Mouse (Mus musculus): ENCODE measurements around the gene Shoc2. TPM values are rescaled to one million over a fixed set of nuclear protein-coding genes. Genes with fewer than 3 reads are reported as not detected.

The Shoc2 gene
- polyA plus RNA-seq, 1 experiment from 2014 or later = 35.8 TPM

DNA sequence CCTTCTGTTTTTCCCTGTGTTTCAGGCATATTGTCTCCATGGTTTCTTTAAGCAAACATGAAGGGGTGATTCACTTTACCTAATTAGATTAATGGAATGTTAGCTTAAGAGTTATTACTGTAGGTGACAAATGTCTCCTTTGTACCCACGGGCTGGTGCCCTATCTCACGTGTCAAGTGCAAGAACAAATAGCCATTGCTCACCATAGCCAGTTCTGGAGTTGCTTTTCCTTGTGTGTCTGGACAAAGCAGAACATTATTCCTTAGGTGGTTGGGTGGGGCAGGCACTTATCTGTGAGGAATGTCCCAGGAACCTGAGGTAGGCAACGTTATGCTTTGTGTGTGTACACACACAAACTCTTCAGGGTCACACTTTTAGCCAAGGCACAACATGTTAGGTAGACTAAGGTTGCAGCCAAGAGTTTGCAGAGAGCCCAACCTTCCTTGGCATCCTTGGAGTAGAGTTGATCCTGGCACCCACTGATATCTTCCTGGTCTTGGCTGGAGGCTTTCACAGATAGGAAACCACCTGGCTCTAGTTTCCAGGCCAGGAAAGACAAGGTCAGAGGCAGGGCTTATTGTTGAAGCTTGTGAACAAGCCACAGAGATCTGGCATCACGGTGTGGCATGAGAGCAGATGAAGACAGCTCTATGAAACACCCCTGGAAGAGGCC, 96.4 kb downstream of the Shoc2 start:
- Histone ChIP-seq H3K27ac (ENCODE audit: low read length) (no peak overlapping the region), H3K36me3 (ENCODE audit: control insufficient read depth, insufficient read depth, low read length) (no peaks in the 10 kb centered on the region), H3K9ac (ENCODE audit: low read depth, low read length) (no peak overlapping the region), H3K4me1 (ENCODE audit: control insufficient read depth, insufficient read depth, low read length) (peaks cover 4% of the 10 kb centered on the region; the same call in 1 of the 2 replicates), H3K4me2 (ENCODE audit: low read depth, low read length) (no peak overlapping the region), H3K9me3 (ENCODE audit: control insufficient read depth, low read length) (no peaks in the 10 kb centered on the region), H3K27me3 (replicated peaks; ENCODE audit: control insufficient read depth, insufficient read depth, low read length) (no peaks in the 10 kb centered on the region), H3K4me3 (ENCODE audit: low read length) (no peak overlapping the region)
- WGBS = 30% methylated on average over 4 of the region's 4 CpGs
- ATAC-seq = 0 out of 2 replicates have a peak, but pooled peaks have one; percentile 17

DNA sequence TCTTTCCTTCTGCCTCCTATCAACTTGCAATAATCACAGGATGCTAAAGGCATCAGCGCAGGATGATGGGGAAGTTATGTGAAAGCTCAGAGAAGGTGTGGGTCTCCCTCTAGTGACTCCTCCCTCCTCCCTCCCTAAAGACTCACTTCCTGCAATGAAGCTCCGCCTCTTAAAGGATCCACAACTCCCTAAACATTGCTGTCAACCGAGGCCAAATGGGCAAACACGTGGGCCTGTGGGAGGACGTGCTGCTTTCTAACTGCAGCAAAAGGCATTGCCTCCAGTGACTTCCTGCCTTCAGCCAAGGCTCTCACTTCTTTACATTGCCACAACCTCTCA, 96.9 kb downstream of the Shoc2 start:
- no peak for ATAC-seq
- H3K4me1 ChIP-seq (ENCODE audit: control insufficient read depth, insufficient read depth, low read length) = peaks cover 8% of the 10 kb centered on the region; the same call in 1 of the 2 replicates
- no peak overlapping the region for H3K9ac ChIP-seq (ENCODE audit: low read depth, low read length)
- H3K27ac ChIP-seq (ENCODE audit: low read length) = no peak overlapping the region
- no peaks in the 10 kb centered on the region for H3K9me3 ChIP-seq (ENCODE audit: control insufficient read depth, low read length)
- no peak overlapping the region for H3K4me3 ChIP-seq (ENCODE audit: low read length)
- 32% methylated on average over 5 of the region's 5 CpGs for WGBS
- no peak overlapping the region for H3K4me2 ChIP-seq (ENCODE audit: low read depth, low read length)
- peaks cover 1% of the 10 kb centered on the region; the same call in 1 of the 2 replicates for H3K27me3 ChIP-seq (replicated peaks; ENCODE audit: control insufficient read depth, insufficient read depth, low read length)
- H3K36me3 ChIP-seq (ENCODE audit: control insufficient read depth, insufficient read depth, low read length) = no peaks in the 10 kb centered on the region

DNA sequence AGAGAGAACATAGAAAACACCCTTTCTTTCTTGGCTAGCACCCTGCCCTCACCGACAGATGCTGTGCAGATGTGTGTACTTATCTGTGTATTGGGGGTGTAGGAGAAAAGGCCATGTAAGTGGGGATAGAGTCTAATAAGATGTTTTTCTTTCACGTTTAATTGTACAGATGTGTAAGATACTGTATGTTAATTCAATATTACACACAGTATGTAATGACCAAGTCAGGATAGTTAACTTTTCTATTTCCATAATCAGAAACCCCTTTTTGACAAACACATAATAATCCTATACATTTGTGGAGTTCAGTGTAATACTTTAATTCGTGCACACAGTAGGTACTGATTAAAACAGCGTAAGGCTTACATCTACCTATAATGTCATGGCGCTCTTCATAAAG, 99.7 kb downstream of the Shoc2 start, which contains the start of gene Adra2a:
Adra2a (plus strand) TSS at position 301 of the 400 bp plus-strand sequence.
- peaks cover 19% of the 10 kb centered on the region for H3K27me3 ChIP-seq (replicated peaks; ENCODE audit: control insufficient read depth, insufficient read depth, low read length)
- H3K27ac ChIP-seq (ENCODE audit: low read length) = 0 out of 2 replicates have a peak within 1 kb of the TSS, but pooled peaks have one; percentile 26
- H3K36me3 ChIP-seq (ENCODE audit: control insufficient read depth, insufficient read depth, low read length) = no peaks in the 10 kb centered on the region
- 75% methylated on average over 5 of the region's 5 CpGs for WGBS
- peak within 1 kb of the TSS; percentile 68 for H3K4me3 ChIP-seq (ENCODE audit: low read length)
- ATAC-seq = no peak
- peak within 1 kb of the TSS; percentile 100 for H3K4me2 ChIP-seq (ENCODE audit: low read depth, low read length)
- peaks cover 32% of the 10 kb centered on the region for H3K4me1 ChIP-seq (ENCODE audit: control insufficient read depth, insufficient read depth, low read length)
- no peaks in the 10 kb centered on the region for H3K9me3 ChIP-seq (ENCODE audit: control insufficient read depth, low read length)
- H3K9ac ChIP-seq (ENCODE audit: low read depth, low read length) = peak within 1 kb of the TSS; percentile 76

DNA sequence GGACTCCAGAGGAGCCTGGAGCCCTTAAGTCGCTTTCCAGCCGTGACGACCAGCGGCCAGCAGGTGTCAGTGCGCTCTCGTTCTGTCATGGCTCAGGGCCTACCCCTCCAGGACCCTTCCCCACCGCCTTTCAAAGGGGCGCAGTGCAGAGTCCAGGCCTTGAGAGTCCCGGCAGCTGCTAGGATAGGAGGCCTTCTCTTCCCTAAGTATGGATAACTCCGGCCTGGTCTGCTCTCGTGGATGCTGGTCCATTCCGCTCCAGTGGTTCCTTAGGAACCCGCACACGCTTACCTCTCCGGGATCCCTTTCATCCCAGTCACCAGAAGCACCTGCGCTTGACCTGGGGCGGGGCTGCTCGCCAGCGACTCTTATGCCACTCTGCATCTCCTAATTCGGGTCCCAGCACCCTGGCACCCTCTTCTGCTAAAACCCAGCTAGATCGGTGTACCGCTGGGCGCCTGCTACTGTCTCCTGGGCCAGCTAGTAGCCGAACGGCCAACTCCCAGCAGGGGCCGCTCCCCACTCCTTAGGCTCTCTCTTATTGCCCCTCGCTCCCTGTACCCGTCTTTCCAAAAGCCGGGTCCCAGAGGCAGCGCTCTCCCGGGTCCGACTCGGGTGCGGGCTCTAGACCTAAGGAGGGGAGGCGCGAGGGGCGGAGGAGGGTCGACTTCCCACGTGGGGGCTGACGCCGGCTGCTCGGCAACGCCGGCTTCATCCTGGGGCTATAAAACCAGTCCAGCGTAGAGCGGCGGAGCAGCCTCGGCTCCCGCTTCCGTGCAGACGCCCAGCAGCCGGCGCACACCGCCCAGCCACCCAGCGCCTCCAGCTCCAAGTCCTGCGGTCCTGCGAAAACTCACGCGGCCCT, 100.6 kb downstream of the Shoc2 start:
- peak overlapping the region; percentile 46; the same call in 1 of the 2 replicates for H3K27ac ChIP-seq (ENCODE audit: low read length)

DNA sequence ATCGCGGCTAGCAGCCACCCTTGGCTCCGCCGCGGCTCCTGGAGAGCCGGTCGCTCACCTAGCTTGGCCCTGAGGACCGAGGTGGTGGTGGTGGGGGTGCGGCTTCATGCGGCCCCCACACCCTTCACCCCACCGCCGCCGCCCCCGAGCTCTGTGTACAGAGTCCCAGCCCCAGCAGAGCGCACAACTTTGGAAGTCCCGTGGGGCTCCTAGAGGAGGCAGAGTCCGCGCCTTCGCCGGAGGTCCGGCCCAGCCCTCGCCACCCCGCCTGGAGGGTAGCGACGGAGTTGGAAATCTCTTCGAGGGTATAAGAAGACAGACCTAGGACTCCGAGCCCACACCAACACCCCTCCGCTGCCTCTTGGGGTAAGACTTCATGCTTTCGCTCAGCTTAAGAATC, 101.3 kb downstream of the Shoc2 start:
- under 1% methylated on average over 29 of the region's 29 CpGs for WGBS
- peak overlapping the region; percentile 46; the same call in 1 of the 2 replicates for H3K27ac ChIP-seq (ENCODE audit: low read length)
- H3K9ac ChIP-seq (ENCODE audit: low read depth, low read length) = peak overlapping the region; percentile 76
- H3K9me3 ChIP-seq (ENCODE audit: control insufficient read depth, low read length) = no peaks in the 10 kb centered on the region
- peak overlapping the region; percentile 68 for H3K4me3 ChIP-seq (ENCODE audit: low read length)
- peaks cover 21% of the 10 kb centered on the region for H3K27me3 ChIP-seq (replicated peaks; ENCODE audit: control insufficient read depth, insufficient read depth, low read length)
- peak; percentile 32 for ATAC-seq
- peak overlapping the region; percentile 100 for H3K4me2 ChIP-seq (ENCODE audit: low read depth, low read length)
- H3K36me3 ChIP-seq (ENCODE audit: control insufficient read depth, insufficient read depth, low read length) = no peaks in the 10 kb centered on the region
- peaks cover 32% of the 10 kb centered on the region for H3K4me1 ChIP-seq (ENCODE audit: control insufficient read depth, insufficient read depth, low read length)

More for the DNA sequence above, 100.6 kb downstream of the Shoc2 start:
- H3K36me3 ChIP-seq (ENCODE audit: control insufficient read depth, insufficient read depth, low read length) = no peaks in the 10 kb centered on the region
- H3K27me3 ChIP-seq (replicated peaks; ENCODE audit: control insufficient read depth, insufficient read depth, low read length) = peaks cover 21% of the 10 kb centered on the region
- H3K9me3 ChIP-seq (ENCODE audit: control insufficient read depth, low read length) = no peaks in the 10 kb centered on the region
- WGBS = under 1% methylated on average over 59 of the region's 59 CpGs
- H3K4me1 ChIP-seq (ENCODE audit: control insufficient read depth, insufficient read depth, low read length) = peaks cover 32% of the 10 kb centered on the region
- H3K4me2 ChIP-seq (ENCODE audit: low read depth, low read length) = peak overlapping the region; percentile 100
- H3K4me3 ChIP-seq (ENCODE audit: low read length) = peak overlapping the region; percentile 68
- H3K9ac ChIP-seq (ENCODE audit: low read depth, low read length) = peak overlapping the region; percentile 76
- ATAC-seq = peak; percentile 84

DNA sequence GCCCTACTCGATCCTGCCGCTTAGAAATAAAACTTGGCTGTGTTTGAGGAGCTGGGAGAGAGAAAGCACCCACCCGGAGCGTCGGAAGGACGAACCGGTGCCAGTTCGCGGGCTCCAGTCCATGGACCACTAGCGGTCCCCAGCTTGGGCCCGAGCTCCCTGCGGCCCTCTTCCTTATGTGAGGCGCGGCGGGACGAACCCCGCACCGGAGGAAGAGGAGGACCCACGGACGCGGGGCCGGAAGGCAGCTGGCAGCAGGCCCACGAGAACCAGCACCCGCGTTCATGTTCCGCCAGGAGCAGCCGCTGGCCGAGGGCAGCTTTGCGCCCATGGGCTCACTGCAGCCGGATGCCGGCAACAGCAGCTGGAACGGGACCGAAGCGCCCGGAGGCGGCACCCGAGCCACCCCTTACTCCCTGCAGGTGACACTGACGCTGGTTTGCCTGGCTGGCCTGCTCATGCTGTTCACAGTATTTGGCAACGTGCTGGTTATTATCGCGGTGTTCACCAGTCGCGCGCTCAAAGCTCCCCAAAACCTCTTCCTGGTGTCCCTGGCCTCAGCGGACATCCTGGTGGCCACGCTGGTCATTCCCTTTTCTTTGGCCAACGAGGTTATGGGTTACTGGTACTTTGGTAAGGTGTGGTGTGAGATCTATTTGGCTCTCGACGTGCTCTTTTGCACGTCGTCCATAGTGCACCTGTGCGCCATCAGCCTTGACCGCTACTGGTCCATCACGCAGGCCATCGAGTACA, 102.0 kb downstream of the Shoc2 start:
- WGBS = 3% methylated on average over 54 of the region's 55 CpGs
- peaks cover 21% of the 10 kb centered on the region for H3K27me3 ChIP-seq (replicated peaks; ENCODE audit: control insufficient read depth, insufficient read depth, low read length)
- H3K9me3 ChIP-seq (ENCODE audit: control insufficient read depth, low read length) = no peaks in the 10 kb centered on the region
- H3K27ac ChIP-seq (ENCODE audit: low read length) = no peak overlapping the region
- peak overlapping the region; percentile 68 for H3K4me3 ChIP-seq (ENCODE audit: low read length)
- H3K9ac ChIP-seq (ENCODE audit: low read depth, low read length) = peak overlapping the region; percentile 66
- no peak for ATAC-seq
- H3K4me1 ChIP-seq (ENCODE audit: control insufficient read depth, insufficient read depth, low read length) = peaks cover 32% of the 10 kb centered on the region
- H3K4me2 ChIP-seq (ENCODE audit: low read depth, low read length) = peak overlapping the region; percentile 100
- H3K36me3 ChIP-seq (ENCODE audit: control insufficient read depth, insufficient read depth, low read length) = no peaks in the 10 kb centered on the region

DNA sequence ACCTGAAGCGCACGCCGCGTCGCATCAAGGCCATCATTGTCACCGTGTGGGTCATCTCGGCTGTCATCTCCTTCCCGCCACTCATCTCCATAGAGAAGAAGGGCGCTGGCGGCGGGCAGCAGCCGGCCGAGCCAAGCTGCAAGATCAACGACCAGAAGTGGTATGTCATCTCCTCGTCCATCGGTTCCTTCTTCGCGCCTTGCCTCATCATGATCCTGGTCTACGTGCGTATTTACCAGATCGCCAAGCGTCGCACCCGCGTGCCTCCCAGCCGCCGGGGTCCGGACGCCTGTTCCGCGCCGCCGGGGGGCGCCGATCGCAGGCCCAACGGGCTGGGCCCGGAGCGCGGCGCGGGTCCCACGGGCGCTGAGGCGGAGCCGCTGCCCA, 102.6 kb downstream of the Shoc2 start:
- ATAC-seq = no peak

DNA sequence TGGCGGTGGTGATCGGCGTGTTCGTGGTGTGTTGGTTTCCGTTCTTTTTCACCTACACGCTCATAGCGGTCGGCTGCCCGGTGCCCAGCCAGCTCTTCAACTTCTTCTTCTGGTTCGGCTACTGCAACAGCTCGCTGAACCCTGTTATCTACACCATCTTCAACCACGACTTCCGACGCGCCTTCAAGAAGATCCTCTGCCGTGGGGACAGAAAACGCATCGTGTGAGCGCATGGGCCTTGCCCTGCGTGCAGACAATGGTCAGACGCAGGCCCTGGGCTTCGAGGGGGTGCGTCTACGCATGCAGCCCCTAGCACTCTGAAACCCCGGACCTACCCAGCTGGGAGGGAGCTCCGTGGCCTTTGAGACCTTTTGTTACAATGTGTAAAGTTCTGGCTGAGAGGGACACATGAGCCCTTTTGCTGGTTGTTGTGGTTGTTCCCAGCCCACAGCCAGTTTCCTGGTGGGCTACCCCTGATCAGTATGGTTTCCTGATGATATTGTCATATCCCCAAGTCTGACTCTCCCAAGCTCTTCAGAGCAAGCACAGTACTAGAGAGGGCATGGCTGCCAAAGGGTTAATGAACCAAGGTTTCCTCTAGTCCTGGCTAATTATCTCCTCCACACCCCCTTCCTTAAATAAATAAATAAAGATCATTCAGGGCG, 103.4 kb downstream of the Shoc2 start:
- 5% methylated on average over 27 of the region's 27 CpGs for WGBS
- Histone ChIP-seq H3K4me1 (ENCODE audit: control insufficient read depth, insufficient read depth, low read length) (peaks cover 32% of the 10 kb centered on the region), H3K4me3 (ENCODE audit: low read length) (peak overlapping the region; percentile 68), H3K4me2 (ENCODE audit: low read depth, low read length) (peak overlapping the region; percentile 100), H3K27ac (ENCODE audit: low read length) (no peak overlapping the region), H3K27me3 (replicated peaks; ENCODE audit: control insufficient read depth, insufficient read depth, low read length) (peaks cover 21% of the 10 kb centered on the region), H3K9ac (ENCODE audit: low read depth, low read length) (peak overlapping the region; percentile 66), H3K9me3 (ENCODE audit: control insufficient read depth, low read length) (no peaks in the 10 kb centered on the region), H3K36me3 (ENCODE audit: control insufficient read depth, insufficient read depth, low read length) (no peaks in the 10 kb centered on the region)
- ATAC-seq = no peak

More for the DNA sequence above, 102.6 kb downstream of the Shoc2 start:
- no peaks in the 10 kb centered on the region for H3K36me3 ChIP-seq (ENCODE audit: control insufficient read depth, insufficient read depth, low read length)
- peak overlapping the region; percentile 68 for H3K4me3 ChIP-seq (ENCODE audit: low read length)
- H3K9ac ChIP-seq (ENCODE audit: low read depth, low read length) = peak overlapping the region; percentile 66
- 1% methylated on average over 46 of the region's 46 CpGs for WGBS
- peaks cover 21% of the 10 kb centered on the region for H3K27me3 ChIP-seq (replicated peaks; ENCODE audit: control insufficient read depth, insufficient read depth, low read length)
- H3K27ac ChIP-seq (ENCODE audit: low read length) = no peak overlapping the region
- H3K4me1 ChIP-seq (ENCODE audit: control insufficient read depth, insufficient read depth, low read length) = peaks cover 32% of the 10 kb centered on the region
- no peaks in the 10 kb centered on the region for H3K9me3 ChIP-seq (ENCODE audit: control insufficient read depth, low read length)
- peak overlapping the region; percentile 100 for H3K4me2 ChIP-seq (ENCODE audit: low read depth, low read length)

Data from intestine, embryonic 16.5 days (tissue).